Mouse (Mus musculus) stomach, embryonic 14.5 days (tissue): Measurements from ENCODE around the gene Lsm14b. TPM values are rescaled to one million over a fixed set of nuclear protein-coding genes. Genes with fewer than 3 reads are reported as not detected.

Experiments used
- ATAC-seq: fragments of 200-750 bp; cut with Nextera tagmentation; 2 replicates; pipeline ENCODE4 v1.8.0; 2017; ENCODE audit warnings: low read depth, moderate TSS enrichment; ENCODE audit not compliant: insufficient number of reproducible peaks, insufficient read depth, low FRiP score
- H3K27ac ChIP-seq: fragments of 300-500 bp; sonication (generic); 2 replicates; pipeline ENCODE4 v1.5.1; 2014; ENCODE audit warnings: mild to moderate bottlenecking, low read length, moderate library complexity, mixed read lengths
- H3K27me3 ChIP-seq: fragments of 300-500 bp; sonication (generic); 2 replicates; pipeline ENCODE4 v1.6.1; 2014; ENCODE audit warnings: low read length, control low read depth, mixed read lengths; ENCODE audit not compliant: control insufficient read depth, insufficient read depth
- H3K36me3 ChIP-seq: fragments of 300-500 bp; sonication (generic); 2 replicates; pipeline ENCODE4 v1.6.1; 2014; ENCODE audit warnings: mild to moderate bottlenecking, control low read depth, low read length, moderate library complexity, mixed read lengths; ENCODE audit not compliant: control insufficient read depth, insufficient read depth
- H3K4me1 ChIP-seq: fragments of 300-500 bp; sonication (generic); 2 replicates; pipeline ENCODE4 v1.6.1; 2014; ENCODE audit warnings: low read length, control low read depth, mixed read lengths; ENCODE audit not compliant: control insufficient read depth, insufficient read depth
- H3K4me2 ChIP-seq: fragments of 300-500 bp; sonication (generic); replicated peaks from 2 replicates; pipeline ENCODE4 v1.6.1; 2014; ENCODE audit warnings: low read depth, low read length, control low read depth
- H3K4me3 ChIP-seq: fragments of 300-500 bp; sonication (generic); 2 replicates; pipeline ENCODE4 v1.5.1; 2014; ENCODE audit warnings: low read depth, low read length, control low read depth
- H3K9ac ChIP-seq: fragments of 300-500 bp; sonication (generic); replicated peaks from 2 replicates; pipeline ENCODE4 v1.6.1; 2014; ENCODE audit warnings: low read depth, mild to moderate bottlenecking, control low read depth, low read length, moderate library complexity, mixed read lengths
- H3K9me3 ChIP-seq: fragments of 300-500 bp; sonication (generic); 2 replicates; pipeline ENCODE4 v1.6.1; 2016; ENCODE audit warnings: low read depth, low read length, control low read depth; ENCODE audit not compliant: control insufficient read depth
- WGBS: fragments of 180-500 bp; shearing (Covaris S2); extraction: QIAGEN DNeasy Blood & Tissue Kit; methylation state at CpG from one replicate; pipeline ENCODE4 v1.1.7; 2014; 5-methylcytosine and 5-hydroxymethylcytosine counted together
- polyA plus RNA-seq: library from polyadenylated mRNA; unstranded; fragments of >200 nt; fragmentation: Nextera tagmentation; extraction: Ambion mirVana; gene quantifications from 2 replicates; pipeline ENCODE4 v1.2.1, GENCODE M21; 2014

Lsm14b gene
- polyA plus RNA-seq, 1 experiment from 2014 or later = 6.9 TPM

- Histone ChIP-seq H3K4me2 (no peak overlapping the region), H3K9ac (no peak overlapping the region), H3K27ac (no peak overlapping the region), H3K9me3 (no peaks in the 10 kb centered on the region), H3K27me3 (0 out of 2 replicates have a peak, but pooled peaks cover 6% of the 10 kb centered on the region), H3K36me3 (peaks cover 2% of the 10 kb centered on the region; the same call in 1 of the 2 replicates), H3K4me3 (no peak overlapping the region), H3K4me1 (peaks cover 22% of the 10 kb centered on the region)
- WGBS = 57% methylated on average over 6 of the region's 6 CpGs
- ATAC-seq = no peak
Observed at GRCm38 (mm10) chr2:180022751-180023150, 2.0 kb upstream of the Lsm14b start.

GRCm38 (mm10) chr2:180025135-180025860 is 511 bp downstream of the Lsm14b start:
- Histone ChIP-seq H3K4me1 (peaks cover 26% of the 10 kb centered on the region), H3K4me3 (peak overlapping the region; percentile 97), H3K27me3 (0 out of 2 replicates have a peak, but pooled peaks cover 6% of the 10 kb centered on the region), H3K4me2 (peak overlapping the region; percentile 91), H3K9ac (peak overlapping the region; percentile 89), H3K36me3 (peaks cover 19% of the 10 kb centered on the region; the same call in 1 of the 2 replicates), H3K9me3 (no peaks in the 10 kb centered on the region), H3K27ac (peak overlapping the region; percentile 92)
- WGBS = under 1% methylated on average over 74 of the region's 84 CpGs
- no peak for ATAC-seq

- Histone ChIP-seq H3K9me3 (no peaks in the 10 kb centered on the region), H3K9ac (peak overlapping the region; percentile 89), H3K27ac (0 out of 2 replicates have a peak overlapping the region, but pooled peaks have one; percentile 10), H3K4me2 (peak overlapping the region; percentile 91), H3K27me3 (0 out of 2 replicates have a peak, but pooled peaks cover 6% of the 10 kb centered on the region), H3K36me3 (peaks cover 24% of the 10 kb centered on the region), H3K4me3 (peak overlapping the region; percentile 97), H3K4me1 (peaks cover 26% of the 10 kb centered on the region)
- WGBS = 5% methylated on average over 6 of the region's 6 CpGs
- no peak for ATAC-seq
Observed at GRCm38 (mm10) chr2:180025861-180026200, 1.0 kb downstream of the Lsm14b start.

GRCm38 (mm10) chr2:180027768-180028167 is 3.0 kb downstream of the Lsm14b start:
- H3K36me3 ChIP-seq = peaks cover 43% of the 10 kb centered on the region
- ATAC-seq = no peak
- H3K9me3 ChIP-seq = no peaks in the 10 kb centered on the region
- H3K4me1 ChIP-seq = peaks cover 26% of the 10 kb centered on the region
- WGBS = 82% methylated on average over 9 of the region's 9 CpGs
- no peaks in the 10 kb centered on the region for H3K27me3 ChIP-seq
- no peak overlapping the region for H3K27ac ChIP-seq
- no peak overlapping the region for H3K9ac ChIP-seq
- peak overlapping the region; percentile 91; the same call in 1 of the 2 replicates for H3K4me2 ChIP-seq
- 0 out of 2 replicates have a peak overlapping the region, but pooled peaks have one; percentile 97 for H3K4me3 ChIP-seq

GRCm38 (mm10) chr2:180031270-180031669 is 6.5 kb downstream of the Lsm14b start:
- H3K4me3 ChIP-seq = no peak overlapping the region
- no peak overlapping the region for H3K9ac ChIP-seq
- no peaks in the 10 kb centered on the region for H3K27me3 ChIP-seq
- H3K36me3 ChIP-seq = peaks cover 67% of the 10 kb centered on the region
- ATAC-seq = no peak
- no peaks in the 10 kb centered on the region for H3K9me3 ChIP-seq
- no peak overlapping the region for H3K27ac ChIP-seq
- H3K4me2 ChIP-seq = no peak overlapping the region
- WGBS = 92% methylated on average over 6 of the region's 6 CpGs
- H3K4me1 ChIP-seq = peaks cover 18% of the 10 kb centered on the region

GRCm38 (mm10) chr2:180032925-180033324 is 8.1 kb downstream of the Lsm14b start:
- H3K27ac ChIP-seq = no peak overlapping the region
- peaks cover 75% of the 10 kb centered on the region for H3K36me3 ChIP-seq
- H3K4me3 ChIP-seq = no peak overlapping the region
- H3K4me1 ChIP-seq = peaks cover 2% of the 10 kb centered on the region; the same call in 1 of the 2 replicates
- no peak overlapping the region for H3K9ac ChIP-seq
- H3K27me3 ChIP-seq = no peaks in the 10 kb centered on the region
- no peaks in the 10 kb centered on the region for H3K9me3 ChIP-seq
- H3K4me2 ChIP-seq = no peak overlapping the region
- WGBS = 86% methylated on average over 3 of the region's 3 CpGs
- no peak for ATAC-seq

- 71% methylated on average over 3 of the region's 3 CpGs for WGBS
- no peak overlapping the region for H3K4me3 ChIP-seq
- H3K4me1 ChIP-seq = no peaks in the 10 kb centered on the region
- no peaks in the 10 kb centered on the region for H3K9me3 ChIP-seq
- no peak overlapping the region for H3K27ac ChIP-seq
- H3K27me3 ChIP-seq = no peaks in the 10 kb centered on the region
- peaks cover 76% of the 10 kb centered on the region for H3K36me3 ChIP-seq
- ATAC-seq = 0 out of 2 replicates have a peak, but pooled peaks have one; percentile 30
- no peak overlapping the region for H3K4me2 ChIP-seq
- H3K9ac ChIP-seq = no peak overlapping the region
Observed at GRCm38 (mm10) chr2:180033956-180034355, 9.2 kb downstream of the Lsm14b start.

- H3K4me1 ChIP-seq = no peaks in the 10 kb centered on the region
- H3K27ac ChIP-seq = no peak overlapping the region
- H3K9me3 ChIP-seq = no peaks in the 10 kb centered on the region
- H3K4me3 ChIP-seq = no peak overlapping the region
- no peak overlapping the region for H3K9ac ChIP-seq
- no peaks in the 10 kb centered on the region for H3K27me3 ChIP-seq
- 65% methylated on average over 5 of the region's 5 CpGs for WGBS
- peaks cover 70% of the 10 kb centered on the region for H3K36me3 ChIP-seq
- ATAC-seq = no peak
- no peak overlapping the region for H3K4me2 ChIP-seq
Observed at GRCm38 (mm10) chr2:180034753-180035152, 10.0 kb downstream of the Lsm14b start.
